8 mouse cellular contexts compared by ENCODE assay signal in genomic region chr4:104367741-104368411, GRCm38 (mm10).
A peak's percentile ranks its signal among the peaks of the same experiment; 100 is the strongest.
DNase-seq lines count a peak whose midpoint lies in the region; ATAC-seq lines count a peak whose summit lies in the region.

No protein-coding gene starts in this region.

- H3K9me3 ChIP-seq in heart, embryonic 13.5 days = no peaks in the 10 kb centered on the region
- no peaks in the 10 kb centered on the region for H3K9me3 ChIP-seq in midbrain, embryonic 13.5 days

- H3K4me1 ChIP-seq in heart, embryonic 13.5 days = peaks cover 21% of the 10 kb centered on the region
- peaks cover 27% of the 10 kb centered on the region for H3K4me1 ChIP-seq in midbrain, embryonic 13.5 days (replicated peaks)

- H3K9ac ChIP-seq in heart, embryonic 13.5 days = peak overlapping the region; percentile 74
- H3K9ac ChIP-seq in midbrain, embryonic 13.5 days (replicated peaks) = peak overlapping the region; percentile 91

- H3K4me2 ChIP-seq in heart, embryonic 13.5 days = peak overlapping the region; percentile 96
- H3K4me2 ChIP-seq in midbrain, embryonic 13.5 days (replicated peaks) = peak overlapping the region; percentile 81

- DNase-seq in ovary, postnatal 10 days (ENCODE audit: low spot score) = peak; percentile 4
- DNase-seq in ovary, adult 18-20 months (ENCODE audit: low spot score) = no peak
- peak; percentile 15 for DNase-seq in kidney, postnatal 10 days
- no peak for DNase-seq in yolk sac, embryonic 10.5 days (ENCODE audit: low spot score)
- no peak for DNase-seq in spleen, adult 12 weeks (ENCODE audit: low spot score)

- 0 out of 2 replicates have a peak, but pooled peaks have one; percentile 18 for ATAC-seq in common myeloid progenitor, adult 5-6 weeks (replicated peaks; ENCODE audit: low read depth, poor library complexity, severe bottlenecking)
- no peak for ATAC-seq in heart, embryonic 13.5 days (ENCODE audit: extremely low read depth, insufficient number of reproducible peaks, low FRiP score, low TSS enrichment)
- ATAC-seq in midbrain, embryonic 13.5 days = peak; percentile 27

- H3K27ac ChIP-seq in heart, embryonic 13.5 days (replicated peaks) = no peak overlapping the region
- peak overlapping the region; percentile 95 for H3K27ac ChIP-seq in midbrain, embryonic 13.5 days

- peaks cover 84% of the 10 kb centered on the region for H3K27me3 ChIP-seq in heart, embryonic 13.5 days (replicated peaks)
- peaks cover 11% of the 10 kb centered on the region; the same call in 1 of the 2 replicates for H3K27me3 ChIP-seq in midbrain, embryonic 13.5 days

- peak overlapping the region; percentile 67 for H3K4me3 ChIP-seq in heart, embryonic 13.5 days
- peak overlapping the region; percentile 79 for H3K4me3 ChIP-seq in midbrain, embryonic 13.5 days (replicated peaks)

- under 1% methylated on average over 48 of the region's 48 CpGs for WGBS in heart, embryonic 13.5 days
- under 1% methylated on average over 48 of the region's 48 CpGs for WGBS in midbrain, embryonic 13.5 days

- no peaks in the 10 kb centered on the region for H3K36me3 ChIP-seq in heart, embryonic 13.5 days
- H3K36me3 ChIP-seq in midbrain, embryonic 13.5 days = no peaks in the 10 kb centered on the region

Comparison
In these comparisons a context has a peak if more than half of its experiments do, and no peak if none do; other contexts are left out.
1. DNase-seq: peak in ovary, postnatal 10 days (single experiment) and kidney, postnatal 10 days (single experiment); none in ovary, adult 18-20 months (single experiment), yolk sac, embryonic 10.5 days (single experiment) and spleen, adult 12 weeks (single experiment).